Mouse (Mus musculus): ENCODE measurements at regions not wholly inside any gene's neighbourhood (a gene's known extent, or its start where the extent isn't known, plus 50 kb on each side); places are given as distances from the start of the nearest gene placed in this dataset.
"Not testable (repeated sequence)": the region's sequence is repeated elsewhere in the genome, so short reads cannot be mapped to it uniquely, and the experiment has no call there.

DNA sequence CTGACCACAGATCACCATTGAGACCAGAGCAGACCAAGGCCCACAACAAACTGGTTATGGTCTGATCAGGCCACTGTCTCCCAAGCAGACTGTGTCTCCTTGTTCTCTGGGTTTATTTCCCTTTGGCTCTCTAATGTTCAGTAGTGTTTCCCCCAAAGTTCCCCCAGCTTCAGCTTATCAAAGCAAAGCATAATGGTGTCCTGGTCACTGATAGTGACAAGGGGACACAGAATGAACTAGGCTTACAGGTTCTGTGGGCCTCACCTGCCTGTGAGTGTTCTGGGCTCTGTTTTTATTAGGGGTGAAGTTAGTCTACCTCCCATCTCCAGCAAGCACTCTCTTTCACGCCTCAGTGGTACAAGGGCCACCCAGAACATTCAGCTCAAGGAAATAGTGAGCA lies 92.7 kb downstream of the Cd24a start:
- no peak for DNase-seq (ENCODE audit: extremely low read depth, insufficient read length, low spot score)

DNA sequence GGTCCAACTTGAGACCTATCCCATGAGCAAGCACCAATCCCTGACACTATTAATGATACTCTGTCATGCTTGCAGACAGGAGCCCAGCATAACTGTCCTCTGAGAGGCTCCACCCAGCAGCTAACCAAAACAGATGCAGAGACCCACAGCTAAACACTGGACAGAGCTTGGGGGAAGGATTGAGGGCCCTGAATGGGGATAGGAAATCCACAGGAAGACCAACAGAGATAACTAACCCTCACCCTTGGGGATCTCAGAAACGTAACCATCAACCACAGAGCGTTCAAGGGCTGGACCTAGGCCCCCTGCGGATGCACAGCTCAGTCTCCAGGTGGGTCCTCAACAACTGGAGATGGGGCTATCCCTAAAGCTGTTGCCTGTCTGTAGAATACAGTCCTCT lies 93.7 kb downstream of the Cd24a start:
- no peak for DNase-seq (ENCODE audit: extremely low read depth, insufficient read length, low spot score)

DNA sequence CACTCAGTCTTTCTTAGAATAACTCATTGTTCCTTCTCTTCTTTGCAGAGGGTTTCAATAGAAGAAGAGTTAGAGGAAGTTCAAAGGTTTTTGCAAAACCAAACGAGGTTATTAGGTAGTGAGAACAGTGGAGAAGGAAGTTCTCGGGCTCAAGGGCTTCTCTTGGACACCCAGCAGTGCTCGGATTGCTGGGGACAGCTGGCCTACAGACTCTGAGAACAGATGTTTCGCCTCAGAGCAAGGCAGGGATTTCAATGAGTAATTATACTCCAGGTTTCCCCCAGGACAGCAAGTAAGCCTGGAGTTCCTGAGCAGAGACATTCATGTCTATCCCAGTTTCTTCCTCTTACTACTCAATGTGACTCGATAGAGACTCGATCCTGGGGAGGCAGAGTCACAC lies 94.4 kb downstream of the Cd24a start:
- no peak for DNase-seq (ENCODE audit: extremely low read depth, insufficient read length, low spot score)

DNA sequence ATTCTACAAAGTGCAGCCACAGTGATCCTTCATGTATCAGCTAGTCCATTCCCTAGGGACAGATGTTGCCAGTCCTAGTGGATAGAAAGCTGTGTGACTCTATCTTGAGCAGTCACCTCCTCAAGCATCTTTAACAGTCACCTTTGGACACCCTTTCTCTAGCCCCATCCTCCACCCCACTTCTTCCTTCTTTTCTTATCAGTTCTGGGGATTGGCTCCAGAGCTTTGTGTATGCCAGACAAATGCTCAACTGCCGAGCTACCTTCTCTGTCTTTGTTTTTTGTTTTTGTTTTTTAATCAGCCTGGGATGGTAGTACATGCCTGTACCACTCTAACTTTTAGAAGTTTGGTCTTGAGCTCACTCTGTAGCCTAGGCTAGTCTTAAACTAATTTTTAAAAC lies 96.7 kb downstream of the Cd24a start:
- no peak for DNase-seq (ENCODE audit: extremely low read depth, insufficient read length, low spot score)

DNA sequence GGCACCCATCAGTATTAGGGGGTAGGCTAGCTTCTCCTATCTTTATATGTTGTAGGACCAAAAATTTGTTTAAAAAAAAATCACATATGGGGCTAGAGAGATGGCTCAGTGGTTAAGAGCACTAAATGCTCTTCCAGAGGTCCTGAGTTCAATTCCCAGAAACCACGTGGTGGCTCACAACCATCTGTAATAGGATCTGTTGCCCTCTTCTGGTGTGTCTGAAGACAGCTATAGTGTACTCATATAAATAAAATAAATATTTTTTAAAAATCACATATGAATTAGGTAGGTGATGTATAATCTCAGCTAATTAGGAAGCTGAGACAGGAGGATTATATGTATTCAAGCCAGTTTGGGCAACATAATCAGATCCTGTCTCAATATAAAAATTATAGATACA lies 97.4 kb downstream of the Cd24a start:
- DNase-seq (ENCODE audit: extremely low read depth, insufficient read length, low spot score), result not testable (repeated sequence)

DNA sequence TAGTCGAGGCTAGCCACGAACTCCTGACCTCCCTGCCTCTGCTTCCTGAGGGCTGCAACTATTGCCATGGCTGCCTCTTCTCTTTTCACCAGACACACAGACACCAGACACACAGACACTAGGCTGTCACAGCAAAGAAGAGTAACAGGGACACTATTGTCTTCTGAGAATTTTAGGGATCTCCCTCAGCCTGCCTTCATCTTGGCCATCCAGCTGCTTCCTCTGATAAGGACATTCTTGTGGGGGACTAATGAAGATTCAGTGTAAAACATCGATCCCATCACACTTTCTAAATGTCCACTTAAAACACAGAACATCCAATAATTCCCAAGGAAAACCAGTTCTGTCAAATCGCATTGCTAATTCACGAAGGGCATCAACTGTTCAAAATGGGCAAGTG lies 98.2 kb downstream of the Cd24a start:
- no peak for DNase-seq (ENCODE audit: extremely low read depth, insufficient read length, low spot score)

DNA sequence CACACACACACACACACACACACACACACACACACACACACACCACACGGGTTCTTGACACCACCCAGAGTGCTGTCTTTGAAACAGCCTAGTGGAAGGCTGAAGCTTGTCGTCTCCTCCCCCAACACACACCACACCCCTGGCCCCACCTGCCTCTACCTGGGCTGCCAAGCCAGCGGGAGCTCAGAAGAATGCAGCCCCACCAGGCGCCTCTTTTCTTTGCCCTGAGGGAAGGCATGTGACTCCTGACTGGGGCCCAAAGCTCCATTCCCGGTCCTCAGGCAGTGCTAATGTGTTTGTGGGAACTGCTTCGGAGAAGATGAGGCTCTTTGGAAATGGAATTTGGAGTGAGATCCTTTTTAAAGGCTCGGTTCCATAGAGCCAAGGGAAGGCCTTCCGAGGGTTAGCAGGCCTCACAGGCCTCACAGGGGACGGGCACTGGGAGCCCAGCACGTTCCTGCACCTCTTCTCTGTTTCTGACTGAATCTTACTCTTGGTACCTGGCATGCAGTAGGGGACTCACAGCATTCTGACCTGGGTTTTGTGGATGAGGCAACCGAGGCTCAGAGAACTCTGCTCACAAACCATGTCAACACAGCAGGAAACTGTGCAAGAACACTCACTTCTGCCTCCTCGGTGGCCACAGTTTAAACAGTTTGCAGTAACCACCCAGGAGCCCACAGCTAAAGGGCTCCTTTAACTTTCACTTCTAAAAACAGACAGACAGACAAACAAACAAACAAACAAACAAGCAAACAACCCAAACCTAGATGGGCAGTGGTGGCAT lies 106.4 kb downstream of the Cd24a start:
- DNase-seq (ENCODE audit: extremely low read depth, insufficient read length, low spot score), result no peak

DNA sequence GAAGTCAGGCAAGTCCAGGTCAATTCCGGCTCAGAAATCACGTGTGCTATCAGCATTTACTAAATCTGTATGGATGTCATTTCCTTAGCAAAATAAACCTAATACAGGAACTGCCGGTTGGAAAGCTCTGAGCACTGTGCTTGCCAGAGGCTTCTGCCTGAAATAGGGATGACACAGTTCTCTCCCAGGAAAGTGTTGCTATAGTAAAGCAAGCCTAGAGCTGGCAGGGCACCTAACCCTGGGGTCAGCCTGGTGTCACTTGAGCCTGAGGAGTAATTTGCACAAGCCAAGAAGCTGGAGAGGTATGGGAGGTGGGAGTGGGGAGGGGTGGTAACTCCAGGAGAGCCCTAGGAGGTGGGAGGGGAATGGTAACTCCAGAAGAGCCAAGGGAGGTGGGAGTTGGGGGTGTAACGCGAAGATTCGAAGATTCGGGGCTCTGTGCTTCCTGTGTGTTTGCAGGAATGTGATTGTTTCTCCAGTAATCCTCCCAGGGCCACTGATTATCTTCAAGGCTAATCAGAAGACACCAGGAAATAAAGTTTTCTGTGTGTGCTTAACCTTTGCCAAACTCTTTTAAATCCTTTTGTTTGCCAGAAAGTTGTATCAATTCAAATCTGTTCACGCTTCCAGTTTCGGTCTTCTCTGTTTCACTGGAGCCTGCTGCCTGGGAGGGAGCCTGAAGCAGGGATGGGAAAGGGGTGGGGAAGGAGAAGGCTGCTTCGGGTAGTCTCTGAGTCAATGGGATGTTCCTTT lies 111.3 kb downstream of the Cd24a start:
- DNase-seq (ENCODE audit: extremely low read depth, insufficient read length, low spot score), result peak; percentile 32

DNA sequence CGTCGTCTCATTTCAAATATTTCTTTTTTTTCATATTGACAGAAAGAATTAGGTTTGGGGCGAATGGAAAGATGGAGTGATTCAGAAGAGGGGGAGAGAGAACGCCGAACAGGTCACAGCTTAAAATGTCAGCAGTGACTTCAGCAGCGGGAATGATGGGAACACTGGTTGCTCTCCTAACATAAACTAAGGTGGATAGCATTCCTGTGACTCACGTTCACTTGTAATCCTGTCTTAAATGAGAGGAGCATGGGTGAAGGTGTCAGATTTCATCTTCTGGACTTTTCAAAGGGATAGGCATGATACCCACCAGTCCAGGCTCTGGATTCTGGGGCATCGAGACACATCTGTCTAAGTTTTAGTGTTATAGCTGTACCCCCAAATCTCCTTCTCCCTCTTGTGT lies 111.8 kb downstream of the Cd24a start:
- peak; percentile 51 for DNase-seq (ENCODE audit: extremely low read depth, insufficient read length, low spot score)

DNA sequence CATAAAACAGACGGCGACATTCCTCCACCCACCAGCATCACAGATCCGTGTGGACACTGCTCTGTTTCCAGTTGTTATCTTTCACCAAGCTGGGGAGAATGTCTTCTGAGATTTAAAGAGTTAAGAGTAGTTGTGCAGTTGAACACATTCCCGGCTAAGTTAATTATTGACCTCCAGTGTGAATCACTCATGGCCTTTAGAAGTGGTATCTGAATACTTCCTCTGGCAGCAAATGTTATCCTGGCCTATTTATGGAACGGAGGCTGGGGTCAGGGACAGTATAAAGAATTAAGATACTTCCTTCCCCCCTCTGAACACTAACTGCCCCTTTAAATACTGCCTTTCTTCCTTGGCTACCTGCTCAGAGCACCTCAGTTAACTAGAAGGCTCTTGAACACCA lies 115.9 kb downstream of the Cd24a start:
- DNase-seq (ENCODE audit: extremely low read depth, insufficient read length, low spot score), result no peak

DNA sequence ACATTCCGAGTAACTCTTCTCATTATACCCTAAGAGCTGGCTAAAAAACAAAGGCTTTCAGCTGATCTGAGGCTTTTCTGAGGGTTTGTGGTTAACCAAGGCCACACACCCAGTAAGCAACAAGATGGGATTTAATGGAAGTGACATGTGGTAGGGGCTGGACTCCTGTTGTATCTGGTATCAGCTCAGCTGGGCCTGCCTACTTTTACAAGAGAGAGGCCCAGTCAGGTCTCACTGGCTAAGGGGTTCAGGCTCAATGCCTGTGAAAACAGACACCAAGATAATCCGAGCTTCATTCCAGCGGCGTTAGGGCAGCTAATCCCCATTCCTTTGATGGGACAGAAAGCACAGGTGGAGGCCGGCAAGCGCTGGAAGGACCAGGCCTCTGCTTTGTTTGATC lies 116.4 kb downstream of the Cd24a start:
- no peak for DNase-seq (ENCODE audit: extremely low read depth, insufficient read length, low spot score)

DNA sequence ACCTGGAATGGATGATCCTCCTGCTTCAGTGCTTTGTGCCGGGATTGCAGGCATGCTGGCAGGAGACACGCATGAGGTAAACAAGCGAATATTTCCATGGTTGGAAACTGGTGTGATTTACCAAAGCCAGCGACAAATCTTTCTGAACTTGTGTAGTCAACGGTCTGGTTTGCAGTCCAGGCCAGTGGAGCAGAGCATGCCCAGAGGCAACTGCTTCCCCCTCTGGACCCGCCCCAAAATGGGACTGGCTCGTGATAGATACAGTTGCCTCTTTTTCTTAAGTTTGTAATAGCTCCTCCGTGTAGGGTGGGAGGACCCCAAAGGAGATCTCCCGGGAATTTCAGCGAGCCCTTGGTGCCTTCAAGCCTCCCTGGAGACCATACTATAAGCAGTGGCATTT lies 117.4 kb downstream of the Cd24a start:
- DNase-seq (ENCODE audit: extremely low read depth, insufficient read length, low spot score), result no peak

DNA sequence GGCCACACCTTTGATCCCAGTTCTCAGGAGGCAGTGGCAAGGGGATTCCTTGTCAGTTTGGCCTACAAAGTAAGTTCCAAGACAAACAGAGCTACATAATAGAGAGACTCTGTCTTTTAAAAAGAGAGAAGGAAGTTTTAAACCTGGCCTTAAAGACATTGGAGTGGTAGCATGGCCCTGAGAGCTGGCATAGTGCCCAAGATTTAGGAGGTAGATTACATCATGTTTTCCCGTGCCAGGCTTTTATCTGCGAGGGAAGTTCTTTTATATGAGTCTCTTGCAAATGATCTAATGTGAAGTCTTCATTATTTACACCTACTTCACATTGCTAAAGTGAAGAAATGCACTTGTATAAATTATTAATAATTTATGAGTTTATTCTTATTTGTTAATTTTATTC lies 119.8 kb downstream of the Cd24a start:
- DNase-seq (ENCODE audit: extremely low read depth, insufficient read length, low spot score), result no peak

DNA sequence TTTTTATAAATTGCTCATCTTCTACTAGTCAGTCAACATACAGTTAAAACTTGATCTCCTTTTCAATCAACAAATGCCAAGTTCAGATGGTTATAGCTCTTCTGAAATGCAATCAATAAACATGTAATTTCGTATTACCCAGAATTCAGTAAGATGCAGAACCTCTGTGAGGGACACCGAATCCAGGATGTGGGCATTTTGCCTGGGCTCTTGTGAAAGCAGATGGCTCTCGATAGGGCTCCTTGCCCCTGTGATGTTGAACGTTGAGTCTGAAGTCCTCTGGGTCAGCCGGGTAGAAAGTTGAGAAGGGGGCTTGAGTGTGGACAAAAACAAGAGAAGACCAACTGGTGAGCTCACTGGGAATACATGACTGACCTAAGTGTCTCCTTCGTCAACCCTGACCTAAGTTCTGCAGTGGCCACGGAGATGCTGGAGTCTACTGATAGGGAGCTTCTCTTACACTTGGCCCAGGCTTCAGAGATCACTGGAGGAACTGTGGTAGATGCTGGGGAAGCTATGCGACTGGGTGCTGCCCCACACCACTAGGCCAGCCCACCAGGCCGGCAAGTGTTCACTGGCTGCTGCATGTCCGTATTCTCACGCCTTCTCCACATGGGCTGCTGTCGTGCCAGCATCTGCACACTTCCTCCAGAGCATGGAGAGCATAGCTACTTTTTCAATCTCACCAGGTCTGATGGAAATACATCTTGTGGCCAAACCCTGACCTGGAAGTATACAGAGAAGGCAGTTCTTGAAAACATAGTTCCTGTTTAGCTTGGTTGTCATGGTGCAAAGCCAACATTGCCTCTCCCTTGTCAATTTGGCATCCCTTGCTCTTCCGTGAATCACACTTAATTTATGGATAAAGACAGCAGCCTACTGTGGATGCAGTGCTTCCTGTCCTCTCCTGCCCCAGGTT lies 122.5 kb downstream of the Cd24a start:
- DNase-seq (ENCODE audit: extremely low read depth, insufficient read length, low spot score), result no peak

DNA sequence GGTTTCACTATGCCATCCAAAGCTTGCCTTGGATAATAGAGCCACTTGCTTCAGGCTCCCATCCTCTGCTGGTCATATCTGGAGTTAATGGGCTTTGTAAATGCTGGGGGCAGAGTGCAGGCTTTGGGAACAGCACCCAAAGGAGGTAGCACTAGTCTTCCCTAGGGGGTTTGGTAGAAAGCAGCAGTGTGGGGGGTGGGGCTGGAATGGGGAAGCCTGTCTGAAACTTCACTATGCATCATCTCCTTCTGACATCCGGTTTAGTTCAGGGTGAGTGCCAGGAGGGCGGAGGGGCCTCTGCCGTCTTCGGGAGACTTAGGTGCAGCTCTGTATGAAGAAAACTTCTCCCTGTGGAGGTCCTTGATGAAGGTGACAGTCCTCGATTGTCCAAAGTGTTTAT lies 124.8 kb downstream of the Cd24a start:
- no peak for DNase-seq (ENCODE audit: extremely low read depth, insufficient read length, low spot score)

DNA sequence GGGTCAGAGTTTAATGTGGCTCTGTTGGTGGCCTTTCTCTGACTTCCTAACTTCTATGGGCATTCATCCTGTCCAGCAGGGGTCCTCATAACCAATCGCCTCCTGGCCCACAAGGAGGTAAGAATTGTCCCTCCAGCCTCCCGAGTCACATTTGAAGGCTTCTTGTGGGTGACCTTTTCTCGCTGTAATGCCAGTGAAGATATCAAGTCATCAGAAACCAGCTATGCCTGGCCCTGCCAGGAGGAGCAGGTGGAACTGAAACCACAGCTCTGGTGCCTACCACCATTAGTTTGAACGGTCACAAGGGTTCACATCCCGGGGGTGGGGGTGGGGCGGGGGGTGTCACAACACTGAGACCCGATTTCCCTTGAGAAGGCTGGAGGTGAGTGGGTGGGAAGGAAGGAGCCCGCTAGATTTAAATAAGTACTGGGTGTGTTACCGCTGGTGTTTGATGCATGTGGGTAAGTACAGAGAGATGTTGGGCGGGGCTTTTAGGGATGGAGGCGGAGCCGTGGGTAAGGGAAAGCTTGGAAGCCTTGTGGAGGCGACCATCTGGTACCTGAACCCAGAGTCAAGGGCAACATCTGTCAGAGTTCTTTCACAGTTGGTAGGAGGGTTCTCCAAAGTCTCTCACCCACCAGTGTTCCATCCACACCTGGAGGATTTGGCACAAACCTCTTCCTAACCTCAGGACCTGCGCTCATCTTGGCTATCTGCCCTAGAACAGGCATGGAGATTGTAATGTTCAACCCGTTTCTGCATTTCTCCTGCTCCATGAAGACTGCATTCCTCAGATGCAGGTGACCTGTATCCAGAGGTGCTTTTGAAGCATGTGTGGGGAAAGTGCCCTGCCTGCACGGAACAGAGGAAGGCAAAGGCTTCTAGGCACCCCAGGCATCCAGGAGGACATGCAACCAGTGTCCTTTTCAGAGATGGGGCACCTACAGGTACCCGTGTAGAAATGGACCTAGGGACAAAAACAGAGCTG lies 128.2 kb downstream of the Cd24a start:
- no peak for DNase-seq (ENCODE audit: extremely low read depth, insufficient read length, low spot score)

DNA sequence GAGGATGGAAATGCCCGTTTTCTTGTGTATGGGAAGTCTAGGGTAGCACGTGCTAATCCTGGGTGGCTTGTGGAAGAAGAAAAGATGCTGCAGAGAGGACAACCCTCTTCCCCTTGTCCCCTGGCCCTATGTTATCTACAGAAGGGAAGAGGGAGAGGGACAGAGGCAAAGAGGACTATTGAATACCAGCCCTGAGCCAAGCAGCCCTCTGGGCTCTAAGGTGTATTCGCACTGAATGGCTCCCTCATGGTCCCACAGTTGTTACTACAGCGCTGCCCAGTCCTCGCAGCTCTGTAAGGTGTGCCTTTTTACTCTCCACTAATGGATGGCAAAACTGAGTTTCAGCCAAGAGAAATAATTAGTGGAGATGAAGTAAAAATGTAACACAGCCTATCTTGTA lies 128.9 kb downstream of the Cd24a start:
- no peak for DNase-seq (ENCODE audit: extremely low read depth, insufficient read length, low spot score)

DNA sequence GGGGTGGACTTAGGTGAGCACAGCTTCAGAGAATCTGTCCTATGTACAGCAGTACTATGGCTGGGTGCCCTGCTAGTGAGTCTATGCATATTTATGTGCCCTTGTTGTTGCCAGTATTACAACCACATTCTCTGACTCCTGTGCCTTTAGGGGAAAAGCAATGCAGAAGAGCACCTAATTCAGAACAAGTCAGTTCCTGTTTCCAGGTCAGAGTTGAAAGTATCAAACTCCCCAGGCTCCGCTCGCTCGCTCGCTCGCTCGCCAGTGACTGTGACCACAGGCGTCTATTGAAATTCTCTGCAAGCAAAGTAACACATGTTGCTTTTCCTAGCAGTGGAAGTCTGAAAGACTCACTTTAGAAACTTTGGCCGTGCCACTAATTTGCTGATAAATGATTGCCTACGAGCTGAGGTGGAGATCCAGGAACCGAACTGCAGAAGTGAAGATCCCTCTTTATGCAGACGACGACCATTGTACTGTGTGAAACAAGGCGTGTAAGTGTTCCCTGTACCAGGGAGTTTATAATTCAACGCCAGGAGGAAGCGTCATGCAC lies 129.8 kb downstream of the Cd24a start:
- DNase-seq (ENCODE audit: extremely low read depth, insufficient read length, low spot score), result no peak

DNA sequence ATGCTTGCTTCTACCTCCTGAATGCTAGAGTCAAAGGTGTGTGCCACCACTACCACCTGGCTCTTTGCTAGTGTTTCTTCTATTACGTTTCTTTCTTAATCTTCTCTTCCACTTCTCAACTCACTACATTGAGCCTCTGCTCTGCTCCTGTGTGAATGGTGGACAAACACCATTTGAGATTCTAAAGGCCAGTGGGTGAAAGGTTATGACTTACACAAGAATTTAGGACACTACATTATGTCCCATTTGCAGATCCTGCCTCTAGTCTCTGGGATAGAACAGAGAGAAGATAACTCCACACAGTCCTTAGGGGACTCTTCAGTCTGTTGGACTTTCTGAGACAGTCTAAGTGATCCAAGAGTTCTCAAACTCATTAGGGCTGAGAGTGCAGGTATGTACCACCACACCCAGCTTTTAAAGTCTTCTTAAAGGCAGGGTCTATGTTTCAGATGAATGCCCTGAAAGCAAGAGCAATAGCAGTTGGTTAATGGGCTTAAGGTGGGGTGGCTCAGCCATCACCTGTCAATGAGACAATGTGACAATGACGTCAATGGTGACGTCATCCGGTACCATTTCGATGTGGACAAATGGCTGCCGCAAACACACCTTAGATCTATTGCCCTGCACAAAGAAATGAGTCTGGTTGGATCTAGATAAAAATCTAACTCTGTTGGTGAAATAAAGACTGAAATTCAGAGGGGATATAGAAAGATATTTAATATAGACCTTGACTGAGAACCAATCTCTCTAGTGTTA lies 131.4 kb downstream of the Cd24a start:
- DNase-seq (ENCODE audit: extremely low read depth, insufficient read length, low spot score), result no peak

All from 3134 (cell line).